Mouse (Mus musculus) intestine, embryonic 14.5 days (tissue): ENCODE results near the gene Gpr137. TPM values are rescaled to one million over a fixed set of nuclear protein-coding genes. Genes with fewer than 3 reads are reported as not detected.

Experiments
- ATAC-seq: fragments of 200-750 bp; cut with Nextera tagmentation; replicated peaks from 2 replicates; pipeline ENCODE4 v1.8.0; 2017; ENCODE audit warnings: low read depth, moderate number of reproducible peaks, moderate TSS enrichment, moderate library complexity; ENCODE audit not compliant: low FRiP score, low TSS enrichment
- DNase-seq: peaks from one replicate; pipeline ENCODE4 v3.0.0-alpha.2; 2018; ENCODE audit warnings: low spot score
- H3K27ac ChIP-seq: fragments of 300-500 bp; sonication (generic); 2 replicates; pipeline ENCODE4 v1.5.1; 2014; ENCODE audit warnings: low read depth, mild to moderate bottlenecking, control low read depth
- H3K27me3 ChIP-seq: fragments of 300-500 bp; sonication (generic); replicated peaks from 2 replicates; pipeline ENCODE4 v1.6.1; 2014; ENCODE audit warnings: low read length, control low read depth; ENCODE audit not compliant: control insufficient read depth, insufficient read depth
- H3K36me3 ChIP-seq: fragments of 300-500 bp; sonication (generic); 2 replicates; pipeline ENCODE4 v1.6.1; 2014; ENCODE audit warnings: low read length, control low read depth; ENCODE audit not compliant: control insufficient read depth, insufficient read depth
- H3K4me1 ChIP-seq: fragments of 300-500 bp; sonication (generic); replicated peaks from 2 replicates; pipeline ENCODE4 v1.6.1; 2014; ENCODE audit warnings: low read length, control low read depth, mixed read lengths; ENCODE audit not compliant: control insufficient read depth, insufficient read depth
- H3K4me2 ChIP-seq: fragments of 300-500 bp; sonication (generic); 2 replicates; pipeline ENCODE4 v1.6.1; 2014; ENCODE audit warnings: low read length
- H3K4me3 ChIP-seq: fragments of 300-500 bp; sonication (generic); 2 replicates; pipeline ENCODE4 v1.5.1; 2014; ENCODE audit warnings: low read depth, low read length, control low read depth, mixed read lengths
- H3K9ac ChIP-seq: fragments of 300-500 bp; sonication (generic); 2 replicates; pipeline ENCODE4 v1.6.1; 2014; ENCODE audit warnings: mild to moderate bottlenecking, low read length
- H3K9me3 ChIP-seq: fragments of 300-500 bp; sonication (generic); 2 replicates; pipeline ENCODE4 v1.6.1; 2016; ENCODE audit warnings: low read length, control low read depth; ENCODE audit not compliant: control insufficient read depth
- WGBS: fragments of 180-500 bp; shearing (Covaris S2); extraction: QIAGEN DNeasy Blood & Tissue Kit; methylation state at CpG from one replicate; pipeline ENCODE4 v1.1.7; 2014; 5-methylcytosine and 5-hydroxymethylcytosine counted together
- polyA plus RNA-seq: library from polyadenylated mRNA; unstranded; fragments of >200 nt; fragmentation: Nextera tagmentation; extraction: Ambion mirVana; gene quantifications from 2 replicates; pipeline ENCODE4 v1.2.1, GENCODE M21; 2014

Gpr137 gene
- polyA plus RNA-seq, 1 experiment from 2014 or later: 20.2 TPM

- Histone ChIP-seq H3K9me3 (no peaks in the 10 kb centered on the region), H3K9ac (peak overlapping the region; percentile 67), H3K36me3 (peaks cover 25% of the 10 kb centered on the region), H3K4me2 (peak overlapping the region; percentile 60), H3K27me3 (no peaks in the 10 kb centered on the region), H3K4me3 (peak overlapping the region; percentile 72), H3K27ac (peak overlapping the region; percentile 69), H3K4me1 (peaks cover 38% of the 10 kb centered on the region)
- 2% methylated on average over 20 of the region's 20 CpGs for WGBS
- DNase-seq: no peak
- no peak for ATAC-seq
Measured at GRCm38 (mm10) chr19:6969291-6969664, 27.0 kb upstream of the Gpr137 start.

GRCm38 (mm10) chr19:6968491-6969271 lies 26.4 kb upstream of the Gpr137 start:
- Histone ChIP-seq H3K9ac (peak overlapping the region; percentile 67), H3K36me3 (peaks cover 31% of the 10 kb centered on the region), H3K27me3 (no peaks in the 10 kb centered on the region), H3K4me1 (peaks cover 38% of the 10 kb centered on the region), H3K4me2 (peak overlapping the region; percentile 60), H3K9me3 (no peaks in the 10 kb centered on the region), H3K27ac (peak overlapping the region; percentile 69), H3K4me3 (peak overlapping the region; percentile 72)
- DNase-seq (peak; percentile 81), ATAC-seq (peak; percentile 45)
- WGBS: 7% methylated on average over 15 of the region's 15 CpGs

- peaks cover 88% of the 10 kb centered on the region for H3K36me3 ChIP-seq
- H3K4me3 ChIP-seq: no peak overlapping the region
- no peak overlapping the region for H3K9ac ChIP-seq
- ATAC-seq (no peak), DNase-seq (no peak)
- no peak overlapping the region for H3K4me2 ChIP-seq
- H3K27ac ChIP-seq: no peak overlapping the region
- H3K27me3 ChIP-seq: no peaks in the 10 kb centered on the region
- no peaks in the 10 kb centered on the region for H3K9me3 ChIP-seq
- 84% methylated on average over 10 of the region's 10 CpGs for WGBS
- peaks cover 12% of the 10 kb centered on the region for H3K4me1 ChIP-seq
Measured at GRCm38 (mm10) chr19:6956461-6956860, 14.2 kb upstream of the Gpr137 start.

- no peak for DNase-seq
- no peak overlapping the region for H3K4me2 ChIP-seq
- H3K4me1 ChIP-seq: peaks cover 12% of the 10 kb centered on the region
- 77% methylated on average over 7 of the region's 7 CpGs for WGBS
- H3K27me3 ChIP-seq: no peaks in the 10 kb centered on the region
- no peak for ATAC-seq
- no peak overlapping the region for H3K4me3 ChIP-seq
- no peak overlapping the region for H3K9ac ChIP-seq
- H3K9me3 ChIP-seq: no peaks in the 10 kb centered on the region
- peaks cover 77% of the 10 kb centered on the region for H3K36me3 ChIP-seq
- no peak overlapping the region for H3K27ac ChIP-seq
Measured at GRCm38 (mm10) chr19:6955424-6955823, 13.1 kb upstream of the Gpr137 start.

- no peak for ATAC-seq
- Histone ChIP-seq H3K4me2 (no peak overlapping the region), H3K9ac (no peak overlapping the region), H3K4me1 (peaks cover 20% of the 10 kb centered on the region), H3K9me3 (no peaks in the 10 kb centered on the region), H3K4me3 (no peak overlapping the region), H3K36me3 (peaks cover 64% of the 10 kb centered on the region), H3K27ac (no peak overlapping the region), H3K27me3 (no peaks in the 10 kb centered on the region)
- WGBS: 49% methylated on average over 8 of the region's 9 CpGs
- DNase-seq: no peak
Measured at GRCm38 (mm10) chr19:6954046-6954445, 11.8 kb upstream of the Gpr137 start.

GRCm38 (mm10) chr19:6952712-6953037 lies 10.4 kb upstream of the Gpr137 start:
- H3K4me1 ChIP-seq: peaks cover 20% of the 10 kb centered on the region
- no peaks in the 10 kb centered on the region for H3K27me3 ChIP-seq
- H3K4me3 ChIP-seq: peak overlapping the region; percentile 52; the same call in 1 of the 2 replicates
- H3K9ac ChIP-seq: peak overlapping the region; percentile 61
- peak overlapping the region; percentile 94 for H3K4me2 ChIP-seq
- DNase-seq: no peak
- peak overlapping the region; percentile 92 for H3K27ac ChIP-seq
- no peak for ATAC-seq
- H3K9me3 ChIP-seq: no peaks in the 10 kb centered on the region
- H3K36me3 ChIP-seq: peaks cover 50% of the 10 kb centered on the region
- 17% methylated on average over 3 of the region's 3 CpGs for WGBS

GRCm38 (mm10) chr19:6951994-6952711 lies 9.9 kb upstream of the Gpr137 start:
- Histone ChIP-seq H3K27ac (peak overlapping the region; percentile 92), H3K36me3 (peaks cover 45% of the 10 kb centered on the region), H3K4me3 (peak overlapping the region; percentile 52), H3K9me3 (no peaks in the 10 kb centered on the region), H3K4me1 (peaks cover 20% of the 10 kb centered on the region), H3K9ac (peak overlapping the region; percentile 61), H3K4me2 (peak overlapping the region; percentile 94), H3K27me3 (no peaks in the 10 kb centered on the region)
- ATAC-seq (peak; percentile 33), DNase-seq (peak; percentile 86)
- 2% methylated on average over 31 of the region's 31 CpGs for WGBS

GRCm38 (mm10) chr19:6951381-6951968 lies 9.2 kb upstream of the Gpr137 start:
- no peaks in the 10 kb centered on the region for H3K9me3 ChIP-seq
- DNase-seq: peak; percentile 91
- WGBS: under 1% methylated on average over 35 of the region's 35 CpGs
- peak overlapping the region; percentile 61 for H3K9ac ChIP-seq
- H3K4me2 ChIP-seq: peak overlapping the region; percentile 94
- H3K4me1 ChIP-seq: peaks cover 20% of the 10 kb centered on the region
- ATAC-seq: peak; percentile 82
- H3K36me3 ChIP-seq: peaks cover 38% of the 10 kb centered on the region
- peak overlapping the region; percentile 52 for H3K4me3 ChIP-seq
- no peaks in the 10 kb centered on the region for H3K27me3 ChIP-seq
- peak overlapping the region; percentile 92 for H3K27ac ChIP-seq
